Mouse (Mus musculus): Measurements from ENCODE around the gene Dnajb11.

Dnajb11 gene

DNA sequence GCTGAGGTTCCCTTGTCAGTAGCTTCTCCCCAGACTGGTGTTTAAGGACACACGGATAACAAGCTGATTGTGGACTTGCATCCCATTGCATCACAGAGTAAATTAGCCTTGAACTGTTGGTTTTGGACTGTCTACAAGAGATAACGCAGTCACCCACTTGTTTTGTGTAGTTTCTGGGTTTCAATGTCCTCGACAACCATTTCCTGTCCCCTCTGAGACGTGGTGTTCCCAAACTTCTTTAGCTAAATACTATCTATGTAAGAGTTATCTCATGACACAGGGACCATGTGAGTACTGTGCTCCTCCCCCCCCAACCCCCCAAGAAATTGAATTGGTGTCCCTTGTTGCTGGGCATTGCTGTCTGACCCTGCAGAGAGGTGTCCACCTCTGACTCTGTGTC is 23.8 kb downstream of the Dnajb11 start:
- in situ Hi-C loops (cut with MboI, MseI): no loop called here

GRCm38 (mm10) chr16:22883441-22883840 is 25.8 kb downstream of the Dnajb11 start:
- in situ Hi-C loops (cut with MboI, MseI): no loop called here

- in situ Hi-C loops (cut with MboI, MseI): no loop called here
These were observed 27.7 kb downstream of the Dnajb11 start for GRCm38 (mm10) chr16:22885356-22885755.

GRCm38 (mm10) chr16:22886726-22887125 is 29.1 kb downstream of the Dnajb11 start:
- in situ Hi-C loops (cut with MboI, MseI): no loop called here

GRCm38 (mm10) chr16:22888835-22889234 is 31.2 kb downstream of the Dnajb11 start:
- in situ Hi-C loops (cut with MboI, MseI): no loop called here

GRCm38 (mm10) chr16:22889716-22890115 is 32.1 kb downstream of the Dnajb11 start:
- in situ Hi-C loops (cut with MboI, MseI): loop anchor here (5.0 kb wide), 1 partner anchor 158 kb away; no protein-coding TSS in a partner anchor

DNA sequence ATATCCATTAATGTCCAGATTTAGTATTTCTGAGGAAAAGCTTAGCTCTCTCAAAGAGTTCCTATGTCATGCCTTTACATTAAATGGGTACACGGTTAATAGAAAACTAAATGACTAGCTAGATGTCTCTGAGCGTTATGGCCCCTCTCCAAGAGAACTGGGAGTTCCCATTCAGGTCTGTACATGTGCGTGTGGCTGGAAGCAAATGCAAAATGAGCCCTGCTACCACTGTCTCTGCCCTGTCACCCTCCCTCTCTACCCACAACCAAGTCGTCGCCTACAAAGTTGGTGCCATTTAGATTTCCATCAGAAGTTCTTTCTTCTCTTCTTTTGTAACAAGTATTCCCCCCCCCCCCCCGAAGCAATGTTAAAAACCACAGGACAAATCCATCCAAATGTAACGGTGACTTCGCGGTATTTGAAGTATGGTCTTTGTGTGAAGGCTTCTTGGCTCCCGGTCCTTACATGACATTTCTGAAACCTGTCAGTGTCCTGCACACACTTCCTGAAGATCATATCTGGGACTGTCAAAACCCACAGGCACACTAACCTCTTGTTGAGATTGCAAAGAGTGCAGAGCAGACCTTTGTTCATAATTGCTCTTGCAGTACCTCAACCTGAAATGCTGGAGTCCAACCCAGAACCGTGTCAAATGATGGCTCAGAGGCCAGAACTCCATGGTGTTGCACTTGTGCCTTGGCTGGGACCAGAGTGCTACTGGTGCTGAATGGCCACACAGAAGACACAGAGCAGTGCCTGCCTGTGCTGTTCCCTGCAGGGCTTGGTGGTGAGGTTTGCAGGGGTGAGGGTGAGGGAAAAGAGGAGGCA is 33.3 kb downstream of the Dnajb11 start, which contains the start of gene Ahsg:
TSS of gene Ahsg (plus strand) at position 595 of the 828 bp plus-strand sequence.
- in situ Hi-C loops (cut with MboI, MseI): loop anchor here (5.0 kb wide), 1 partner anchor 156 kb away; no protein-coding TSS in a partner anchor

GRCm38 (mm10) chr16:22891733-22892154 is 34.1 kb downstream of the Dnajb11 start:
- in situ Hi-C loops (cut with MboI, MseI): loop anchor here (5.0 kb wide), 1 partner anchor 156 kb away; no protein-coding TSS in a partner anchor

DNA sequence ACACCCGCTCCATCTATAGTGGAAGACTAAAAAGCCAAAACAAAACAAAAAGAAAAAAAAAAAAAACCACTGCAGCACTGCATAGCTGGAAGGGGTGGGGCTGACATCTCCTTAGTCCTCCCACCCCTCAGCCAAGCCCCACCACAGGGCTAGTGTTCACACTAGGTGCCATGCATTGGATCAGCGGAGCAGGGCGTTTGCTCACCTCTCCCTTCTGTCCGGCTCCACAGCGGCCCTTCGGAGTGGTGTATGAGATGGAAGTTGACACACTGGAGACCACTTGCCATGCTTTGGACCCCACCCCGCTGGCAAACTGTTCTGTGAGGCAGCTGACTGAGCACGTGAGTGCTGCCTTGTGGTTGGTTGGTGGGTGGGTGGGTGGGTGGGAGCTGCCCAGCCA is 36.5 kb downstream of the Dnajb11 start:
- in situ Hi-C loops (cut with MboI, MseI): loop anchor here (5.0 kb wide), 1 partner anchor 153 kb away; no protein-coding TSS in a partner anchor

GRCm38 (mm10) chr16:22896618-22897017 is 39.0 kb downstream of the Dnajb11 start:
- in situ Hi-C loops (cut with MboI, MseI): no loop called here

- in situ Hi-C loops (cut with MboI, MseI): no loop called here
These were observed 41.7 kb downstream of the Dnajb11 start for GRCm38 (mm10) chr16:22899346-22899745.

GRCm38 (mm10) chr16:22899866-22900570 is 42.4 kb downstream of the Dnajb11 start:
- in situ Hi-C loops (cut with MboI, MseI): no loop called here

- in situ Hi-C loops (cut with MboI, MseI): no loop called here
These were observed 43.7 kb downstream of the Dnajb11 start for GRCm38 (mm10) chr16:22901326-22901725.

DNA sequence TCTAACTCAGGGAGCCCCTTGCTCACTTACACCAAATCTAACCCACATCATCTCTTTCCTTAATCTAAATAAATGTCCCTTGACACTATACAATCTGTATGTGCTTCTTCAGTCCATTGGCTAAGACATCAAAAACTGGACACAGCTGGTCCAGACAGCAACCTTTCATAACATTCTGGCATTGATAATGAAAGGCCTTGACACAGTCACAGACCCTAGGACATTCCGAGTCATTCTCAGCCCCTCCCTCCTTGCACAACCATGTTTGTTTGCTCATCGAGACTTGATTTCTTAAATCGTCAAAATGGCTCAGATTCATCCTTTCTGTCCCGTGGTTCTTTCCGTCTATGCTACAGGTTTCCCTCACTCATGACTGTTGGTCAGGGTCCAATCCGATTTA is 51.6 kb downstream of the Dnajb11 start:
- in situ Hi-C loops (cut with MboI, MseI): no loop called here

DNA sequence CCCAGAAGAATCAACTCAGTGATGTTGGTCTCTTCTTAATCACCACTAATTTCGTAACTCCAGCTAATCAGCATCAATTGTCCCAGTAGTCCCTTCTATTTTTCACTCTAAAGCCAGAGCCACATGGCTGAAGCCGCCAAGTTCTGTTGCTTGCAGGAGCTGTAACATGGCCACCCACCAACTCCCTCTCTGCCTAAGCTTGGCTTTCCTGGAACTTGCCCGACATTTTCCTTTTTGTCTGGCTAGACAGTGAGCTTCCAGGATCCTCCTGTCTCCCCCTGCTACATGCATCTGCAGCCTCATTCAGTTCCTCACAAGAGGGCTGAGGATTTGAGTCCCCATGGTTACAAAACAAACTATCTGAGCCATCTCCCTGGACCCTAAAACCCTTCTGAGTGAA is 54.3 kb downstream of the Dnajb11 start:
- in situ Hi-C loops (cut with MboI, MseI): no loop called here

GRCm38 (mm10) chr16:22912886-22913285 is 55.2 kb downstream of the Dnajb11 start:
- in situ Hi-C loops (cut with MboI, MseI): no loop called here

DNA sequence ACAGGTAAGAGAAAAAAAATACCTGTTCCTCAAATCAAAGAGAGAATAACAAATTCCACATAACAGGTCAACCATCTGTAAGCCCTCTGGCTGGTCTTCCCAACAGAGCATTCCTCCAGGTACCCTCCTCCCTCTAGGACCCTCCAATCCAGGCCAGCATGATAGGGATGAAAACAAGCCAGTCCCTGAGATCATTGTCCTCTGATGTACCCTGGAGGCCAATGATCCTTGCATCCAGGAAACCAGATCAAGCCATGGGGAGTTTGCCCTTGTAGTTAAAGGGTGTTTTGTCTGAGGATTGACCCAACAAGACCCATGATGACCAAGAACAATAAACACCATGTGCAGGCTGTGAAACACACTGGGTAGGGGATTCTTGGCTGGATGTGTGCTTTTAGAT is 56.6 kb downstream of the Dnajb11 start:
- in situ Hi-C loops (cut with MboI, MseI): no loop called here

DNA sequence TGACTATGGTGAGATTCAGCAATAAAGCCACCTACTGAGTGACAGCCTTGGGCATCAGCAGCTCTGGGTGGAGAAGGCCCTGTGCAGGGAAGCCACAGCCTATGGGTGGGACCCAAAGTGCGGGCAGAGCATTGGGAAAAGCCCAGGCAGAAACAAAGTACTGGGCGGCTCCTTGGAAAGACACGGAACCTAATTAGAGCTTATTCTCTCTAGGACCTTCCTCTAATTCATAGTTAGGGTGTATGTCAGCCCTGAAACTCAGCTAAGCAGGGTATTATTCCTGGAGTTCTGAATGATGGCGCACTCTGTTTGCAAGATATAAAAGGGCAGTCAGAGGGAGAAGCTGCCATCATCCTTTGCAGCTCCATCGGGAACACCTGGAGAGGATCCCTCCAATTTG is 60.4 kb downstream of the Dnajb11 start, which contains the start of gene Fetub:
TSS of gene Fetub (plus strand) at position 301 of the 400 bp plus-strand sequence.
- in situ Hi-C loops (cut with MboI, MseI): no loop called here

DNA sequence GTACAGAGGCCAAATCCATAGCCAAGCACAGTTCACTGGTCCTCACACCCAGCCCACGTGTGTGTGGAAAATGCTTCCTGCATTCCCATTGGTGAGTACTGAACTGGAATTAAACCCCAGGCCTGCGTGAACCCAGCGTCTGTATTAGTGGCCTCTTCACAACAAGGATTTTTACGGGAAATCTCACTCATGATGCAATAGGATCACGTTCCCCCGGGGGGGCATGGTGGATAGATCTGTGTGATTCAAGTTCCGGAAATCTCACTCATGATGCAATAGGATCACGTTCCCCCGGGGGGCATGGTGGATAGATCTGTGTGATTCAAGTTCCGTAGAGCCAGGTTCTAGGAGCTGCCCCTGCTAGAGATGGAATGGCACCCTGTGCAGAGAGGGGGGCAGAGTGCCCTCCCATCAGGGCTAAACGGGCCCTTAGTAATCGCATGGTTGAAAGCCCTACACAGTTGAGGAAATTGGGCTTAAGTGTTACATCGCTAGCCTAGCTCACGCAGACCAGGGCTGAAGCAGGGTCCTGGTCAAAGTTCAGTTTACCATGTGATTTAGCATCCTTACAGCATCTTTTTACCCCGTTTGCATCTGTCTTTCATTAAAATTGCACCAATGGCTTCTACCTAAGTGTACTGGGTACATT is 61.1 kb downstream of the Dnajb11 start:
- in situ Hi-C loops (cut with MboI, MseI): no loop called here

DNA sequence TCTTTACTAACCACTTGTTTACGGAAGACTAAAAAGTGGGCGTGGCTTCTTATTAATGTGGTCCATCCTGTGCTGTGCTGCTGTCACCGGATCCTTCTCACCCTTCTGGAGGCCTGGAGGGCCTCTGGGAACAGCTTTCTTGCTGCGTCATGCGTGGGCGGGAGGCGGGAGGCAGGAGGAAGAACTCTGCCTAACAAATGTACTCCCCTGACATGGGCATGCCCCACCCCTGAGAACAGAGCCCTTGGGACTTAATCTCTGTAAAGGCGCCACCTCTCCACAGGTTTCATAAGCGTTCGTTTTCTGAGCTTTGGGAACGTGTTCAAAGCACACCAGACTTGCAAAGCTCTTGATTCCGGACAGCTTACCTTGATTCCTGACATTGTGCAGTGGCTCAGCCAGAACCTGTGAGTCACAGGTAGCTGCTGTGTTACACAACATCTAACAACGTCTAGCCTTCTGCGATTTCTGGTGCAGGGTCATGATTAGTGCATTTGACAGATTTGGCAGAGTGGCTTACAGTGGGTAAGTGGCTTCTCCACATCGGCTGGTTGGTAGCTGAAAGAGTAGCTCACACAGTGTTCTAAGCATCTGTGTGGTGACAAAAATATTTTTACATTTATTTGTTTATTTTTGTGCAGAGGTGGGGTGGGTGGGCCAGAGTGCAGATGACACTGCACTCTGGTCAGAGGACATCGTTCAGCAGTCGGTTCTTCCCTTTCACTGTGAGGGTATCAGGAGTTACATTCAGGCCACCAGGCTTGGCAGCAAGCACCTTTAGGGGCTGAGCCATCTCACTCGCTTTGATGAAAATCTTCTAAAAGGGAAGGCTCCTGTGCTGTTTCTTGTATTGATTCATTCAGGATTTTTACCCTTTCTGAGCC is 62.6 kb downstream of the Dnajb11 start:
- in situ Hi-C loops (cut with MboI, MseI): no loop called here

GRCm38 (mm10) chr16:22921761-22922160 is 64.1 kb downstream of the Dnajb11 start:
- in situ Hi-C loops (cut with MboI, MseI): no loop called here
